Mouse (Mus musculus) cerebellum, postnatal 4 days (tissue): ENCODE data around the gene Rbbp9.
A peak's percentile ranks its signal among the peaks of the same experiment; 100 is the strongest.
"Not testable (repeated sequence)": the region's sequence is repeated elsewhere in the genome, so short reads cannot be mapped to it uniquely, and the experiment has no call there.

Source experiments
- DNase-seq, 2 experiments: peaks; one replicate each; pipeline ENCODE4 v3.0.0; 2022; ENCODE audit warnings: low spot score in 2 of 2, mixed read lengths in 1 of 2

Rbbp9 gene

GRCm38 (mm10) chr2:144550529-144550928 is at the start of gene Rbbp9:
Gene Rbbp9 (minus strand): TSS chr2:144550869.
- DNase-seq = peak; percentile 43 to 51

GRCm38 (mm10) chr2:144599831-144600687 is 49.4 kb upstream of the Rbbp9 start, which contains the start of gene Dtd1:
Gene Dtd1 (plus strand): TSS chr2:144599897.
- DNase-seq = peak; percentile 76 to 87

- DNase-seq = no peak
Observed at GRCm38 (mm10) chr2:144598006-144598405, 47.3 kb upstream of the Rbbp9 start.

GRCm38 (mm10) chr2:144593951-144594651 is 43.4 kb upstream of the Rbbp9 start, which contains the start of gene Smim26:
Gene Smim26 (plus strand): TSS chr2:144594054.
- DNase-seq = peak; percentile 49 to 61

GRCm38 (mm10) chr2:144593036-144593435 is 42.4 kb upstream of the Rbbp9 start:
- DNase-seq = not testable (repeated sequence)

- no peak for DNase-seq
Observed at GRCm38 (mm10) chr2:144588723-144589122, 38.1 kb upstream of the Rbbp9 start.

- peak; percentile 96 for DNase-seq
Observed at GRCm38 (mm10) chr2:144555820-144556552, 5.3 kb upstream of the Rbbp9 start, which contains the start of gene Sec23b. Gene Sec23b (plus strand): TSS chr2:144556229.

GRCm38 (mm10) chr2:144555286-144555819 is 4.7 kb upstream of the Rbbp9 start:
- no peak for DNase-seq

- no peak for DNase-seq
Observed at GRCm38 (mm10) chr2:144553905-144554304, 3.2 kb upstream of the Rbbp9 start.

GRCm38 (mm10) chr2:144547559-144547958 is 3.1 kb downstream of the Rbbp9 start:
- no peak for DNase-seq

GRCm38 (mm10) chr2:144545481-144545880 is 5.2 kb downstream of the Rbbp9 start:
- no peak for DNase-seq

GRCm38 (mm10) chr2:144545061-144545460 is 5.6 kb downstream of the Rbbp9 start:
- no peak for DNase-seq

GRCm38 (mm10) chr2:144544630-144545029 is 6.0 kb downstream of the Rbbp9 start:
- no peak for DNase-seq

GRCm38 (mm10) chr2:144543670-144544069 is 7.0 kb downstream of the Rbbp9 start:
- DNase-seq = no peak

GRCm38 (mm10) chr2:144541246-144541645 is 9.4 kb downstream of the Rbbp9 start:
- no peak for DNase-seq

GRCm38 (mm10) chr2:144537123-144537522 is 13.5 kb downstream of the Rbbp9 start:
- DNase-seq = no peak

GRCm38 (mm10) chr2:144527821-144528174 is 22.9 kb downstream of the Rbbp9 start:
- DNase-seq = no peak

GRCm38 (mm10) chr2:144526981-144527820 is 23.5 kb downstream of the Rbbp9 start, which contains the start of the genes Dzank1 and Polr3f:
Gene Dzank1 (minus strand): TSS chr2:144527414.
Gene Polr3f (plus strand): TSS chr2:144527718.
- peak; percentile 79 to 92 for DNase-seq

GRCm38 (mm10) chr2:144525856-144526255 is 24.8 kb downstream of the Rbbp9 start:
- peak in 1 of 2 experiments; percentile 4 for DNase-seq

GRCm38 (mm10) chr2:144519772-144520171 is 30.9 kb downstream of the Rbbp9 start:
- DNase-seq = no peak

GRCm38 (mm10) chr2:144514619-144515018 is 36.0 kb downstream of the Rbbp9 start:
- no peak for DNase-seq
